Mouse (Mus musculus): ENCODE data around the gene Mrps11. TPM values are rescaled to one million over a fixed set of nuclear protein-coding genes. Genes with fewer than 3 reads are reported as not detected.

Mrps11 gene
- total and polyA plus RNA-seq, 3 experiments: 24.4 to 56.9 (median 50.4) TPM

- TF ChIP-seq TAL1 (conservative IDR thresholded peaks at IDR 0.05; ENCODE audit: low read depth, low read length) (peak; percentile 82), GATA2 (IDR thresholded peaks at IDR 0.05; ENCODE audit: borderline replicate concordance, low read depth, low read length) (no peak)
- Histone ChIP-seq H3K4me3 (ENCODE audit: low read depth, low read length) (peak overlapping the region; percentile 44; the same call in 1 of the 2 replicates), H3K36me3 (replicated peaks) (peaks cover 8% of the 10 kb centered on the region), H3K4me1 (ENCODE audit: insufficient read depth, low read depth, low read length) (peaks cover 89% of the 10 kb centered on the region), H3K27me3 (ENCODE audit: insufficient read depth, low read length) (no peaks in the 10 kb centered on the region), H3K9me3 (replicated peaks) (no peaks in the 10 kb centered on the region)
- ATAC-seq (ENCODE audit: extremely low read depth, insufficient number of reproducible peaks, low FRiP score, poor library complexity, severe bottlenecking) (peak; percentile 91), DNase-seq (ENCODE audit: low spot score) (peak; percentile 63)
Measured at GRCm38 (mm10) chr7:78799730-78800496, 17.0 kb downstream of the Mrps11 start.

DNA sequence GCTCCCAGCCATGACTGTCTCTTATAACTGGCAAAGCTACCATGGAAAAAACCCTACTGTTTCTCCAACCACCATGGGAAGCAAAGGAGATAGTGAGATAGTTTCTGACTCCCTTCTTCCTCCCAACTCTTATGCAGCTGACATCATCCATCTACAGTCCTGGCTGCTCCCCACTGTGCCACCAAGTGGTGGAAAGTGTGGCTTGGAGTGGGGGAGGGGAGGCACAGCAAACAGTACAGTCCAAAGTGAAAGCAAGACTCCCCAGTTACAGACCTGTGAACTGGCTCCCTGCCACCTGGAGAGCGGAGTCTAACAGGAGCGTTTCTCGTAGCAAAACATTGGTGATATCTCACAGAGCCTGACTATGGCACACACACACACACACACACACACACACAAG is 20.9 kb downstream of the Mrps11 start:
- Histone ChIP-seq H3K27me3 (ENCODE audit: insufficient read depth, low read length) (no peaks in the 10 kb centered on the region), H3K4me1 (ENCODE audit: insufficient read depth, low read depth, low read length) (peaks cover 61% of the 10 kb centered on the region), H3K36me3 (replicated peaks) (no peaks in the 10 kb centered on the region), H3K9me3 (replicated peaks) (no peaks in the 10 kb centered on the region), H3K4me3 (ENCODE audit: low read depth, low read length) (no peak overlapping the region)
- ATAC-seq (ENCODE audit: extremely low read depth, insufficient number of reproducible peaks, low FRiP score, poor library complexity, severe bottlenecking): no peak
- TF ChIP-seq TAL1 (conservative IDR thresholded peaks at IDR 0.05; ENCODE audit: low read depth, low read length) (no peak), GATA2 (IDR thresholded peaks at IDR 0.05; ENCODE audit: borderline replicate concordance, low read depth, low read length) (no peak), CTCF (IDR thresholded peaks at IDR 0.05; ENCODE audit: low read depth, low read length) (no peak), GATA1 (IDR thresholded peaks at IDR 0.05; ENCODE audit: borderline replicate concordance, low read length) (no peak), POLR2AphosphoS5 (IDR thresholded peaks at IDR 0.05; ENCODE audit: insufficient replicate concordance, low read depth, low read length) (no peak)
- no peak for DNase-seq (ENCODE audit: low spot score)

GRCm38 (mm10) chr7:78807192-78807591 is 24.3 kb downstream of the Mrps11 start:
- DNase-seq (ENCODE audit: low spot score) (no peak), ATAC-seq (ENCODE audit: extremely low read depth, insufficient number of reproducible peaks, low FRiP score, poor library complexity, severe bottlenecking) (no peak)
- Histone ChIP-seq H3K4me1 (ENCODE audit: insufficient read depth, low read depth, low read length) (peaks cover 32% of the 10 kb centered on the region), H3K36me3 (replicated peaks) (no peaks in the 10 kb centered on the region), H3K4me3 (ENCODE audit: low read depth, low read length) (no peak overlapping the region), H3K27me3 (ENCODE audit: insufficient read depth, low read length) (no peaks in the 10 kb centered on the region), H3K9me3 (replicated peaks) (no peaks in the 10 kb centered on the region)
- TF ChIP-seq GATA2 (IDR thresholded peaks at IDR 0.05; ENCODE audit: borderline replicate concordance, low read depth, low read length): no peak
- TF ChIP-seq CTCF (IDR thresholded peaks at IDR 0.05; ENCODE audit: low read depth, low read length): no peak
- TF ChIP-seq TAL1 (conservative IDR thresholded peaks at IDR 0.05; ENCODE audit: low read depth, low read length): no peak
- no peak for TF ChIP-seq GATA1 (IDR thresholded peaks at IDR 0.05; ENCODE audit: borderline replicate concordance, low read length)
- no peak for TF ChIP-seq POLR2AphosphoS5 (IDR thresholded peaks at IDR 0.05; ENCODE audit: insufficient replicate concordance, low read depth, low read length)

- Histone ChIP-seq H3K4me1 (ENCODE audit: insufficient read depth, low read depth, low read length) (peaks cover 38% of the 10 kb centered on the region), H3K4me3 (ENCODE audit: low read depth, low read length) (no peak overlapping the region), H3K9me3 (replicated peaks) (no peaks in the 10 kb centered on the region), H3K27me3 (ENCODE audit: insufficient read depth, low read length) (no peaks in the 10 kb centered on the region), H3K36me3 (replicated peaks) (peaks cover 5% of the 10 kb centered on the region)
- ATAC-seq (ENCODE audit: extremely low read depth, insufficient number of reproducible peaks, low FRiP score, poor library complexity, severe bottlenecking) (no peak), DNase-seq (ENCODE audit: low spot score) (no peak)
- TF ChIP-seq CTCF (IDR thresholded peaks at IDR 0.05; ENCODE audit: low read depth, low read length) (no peak), TAL1 (conservative IDR thresholded peaks at IDR 0.05; ENCODE audit: low read depth, low read length) (no peak), POLR2AphosphoS5 (IDR thresholded peaks at IDR 0.05; ENCODE audit: insufficient replicate concordance, low read depth, low read length) (no peak), GATA1 (IDR thresholded peaks at IDR 0.05; ENCODE audit: borderline replicate concordance, low read length) (no peak), GATA2 (IDR thresholded peaks at IDR 0.05; ENCODE audit: borderline replicate concordance, low read depth, low read length) (no peak)
Measured at GRCm38 (mm10) chr7:78813791-78814190, 30.9 kb downstream of the Mrps11 start.

- no peaks in the 10 kb centered on the region for H3K27me3 ChIP-seq (ENCODE audit: insufficient read depth, low read length)
- ATAC-seq (ENCODE audit: extremely low read depth, insufficient number of reproducible peaks, low FRiP score, poor library complexity, severe bottlenecking) (no peak), DNase-seq (ENCODE audit: low spot score) (no peak)
- no peak overlapping the region for H3K4me3 ChIP-seq (ENCODE audit: low read depth, low read length)
- no peaks in the 10 kb centered on the region for H3K9me3 ChIP-seq (replicated peaks)
- peaks cover 12% of the 10 kb centered on the region for H3K36me3 ChIP-seq (replicated peaks)
- no peak for TF ChIP-seq POLR2AphosphoS5 (IDR thresholded peaks at IDR 0.05; ENCODE audit: insufficient replicate concordance, low read depth, low read length)
- H3K4me1 ChIP-seq (ENCODE audit: insufficient read depth, low read depth, low read length): peaks cover 43% of the 10 kb centered on the region
Measured at GRCm38 (mm10) chr7:78814766-78815165, 31.8 kb downstream of the Mrps11 start.

GRCm38 (mm10) chr7:78818336-78818735 is 35.4 kb downstream of the Mrps11 start:
- Histone ChIP-seq H3K9me3 (replicated peaks) (no peaks in the 10 kb centered on the region), H3K27me3 (ENCODE audit: insufficient read depth, low read length) (no peaks in the 10 kb centered on the region), H3K4me3 (ENCODE audit: low read depth, low read length) (peak overlapping the region; percentile 49; the same call in 1 of the 2 replicates), H3K36me3 (replicated peaks) (peaks cover 44% of the 10 kb centered on the region), H3K4me1 (ENCODE audit: insufficient read depth, low read depth, low read length) (peaks cover 41% of the 10 kb centered on the region)
- DNase-seq (ENCODE audit: low spot score) (peak; percentile 60), ATAC-seq (ENCODE audit: extremely low read depth, insufficient number of reproducible peaks, low FRiP score, poor library complexity, severe bottlenecking) (peak; percentile 90)
- TF ChIP-seq TAL1 (conservative IDR thresholded peaks at IDR 0.05; ENCODE audit: low read depth, low read length) (peak; percentile 31; the same call in 1 of the 2 replicates), CTCF (IDR thresholded peaks at IDR 0.05; ENCODE audit: low read depth, low read length) (no peak)

Measured in G1E (cell line).